Mouse (Mus musculus) megakaryocyte, embryonic 14.5 days (primary cell): ENCODE measurements around the gene Ifna15.

Experiments
- FLI1 ChIP-seq: IDR thresholded peaks from 2 replicates; pipeline ENCODE4 v1.6.1; 2012; ENCODE audit warnings: low read length, inconsistent platforms, mixed read lengths
- GATA1 ChIP-seq: IDR thresholded peaks from 3 replicates; pipeline ENCODE4 v1.6.1; 2012; ENCODE audit warnings: mixed read lengths, low read length, inconsistent platforms, borderline replicate concordance

DNA sequence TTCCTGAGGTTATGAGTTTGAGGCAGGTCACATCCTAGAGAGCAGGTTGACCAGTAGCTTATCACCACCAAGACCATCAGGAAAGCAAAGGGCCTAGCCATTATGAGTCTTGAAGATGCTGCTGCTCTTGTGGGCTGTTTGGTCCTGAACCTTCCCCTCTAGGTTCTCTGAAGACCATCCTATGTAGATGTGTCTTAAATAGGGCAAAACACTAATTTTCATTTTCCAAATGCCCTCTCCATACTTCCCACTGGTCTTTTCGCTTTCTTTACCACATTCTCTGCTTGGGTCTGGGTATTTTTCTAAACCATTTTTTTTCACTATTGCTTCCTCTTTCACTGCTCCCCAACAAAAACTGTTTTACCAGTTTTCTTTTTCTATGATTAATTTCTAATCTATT, 34.2 kb upstream of the Ifna15 start, which contains the start of gene Ifna9:
- TF ChIP-seq GATA1 (no peak), FLI1 (no peak)
